ENCODE assay signal across 21 mouse cellular contexts in the genomic region with DNA sequence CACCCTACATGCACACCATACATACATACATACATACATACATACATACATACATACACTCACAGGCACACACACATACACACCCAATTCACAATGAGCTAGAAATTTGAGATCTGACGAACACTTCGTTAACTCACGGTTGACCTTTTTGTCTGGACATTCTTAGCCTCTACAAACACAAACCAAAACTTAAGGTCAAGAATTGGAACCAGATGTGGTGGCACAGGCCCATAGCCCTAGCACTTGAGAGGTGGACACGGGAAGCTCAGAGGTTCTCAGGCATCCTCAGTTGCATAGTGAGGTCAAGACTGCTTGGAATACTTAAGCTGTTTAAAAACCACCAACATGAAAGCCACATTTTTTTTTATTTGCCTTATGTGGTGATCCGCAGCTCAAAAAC.
DNase-seq lines count a peak whose midpoint lies in the region; ATAC-seq lines count a peak whose summit lies in the region.
"Had no signal": no experiment of that assay in that cellular context is flagged by ENCODE, and none has a peak within 500 bp of the region (broad histone marks: within the 10 kb centered on the region; RNA-seq: fewer than 3 reads in every experiment).

No protein-coding gene starts in this region.

- no peak overlapping the region for H3K9ac ChIP-seq in midbrain, embryonic 11.5 days (ENCODE audit: low read length)
- no peak overlapping the region for H3K9ac ChIP-seq in embryonic facial prominence, embryonic 11.5 days (replicated peaks; ENCODE audit: low read length)
- H3K9ac ChIP-seq: embryonic facial prominence, embryonic 13.5 days; embryonic facial prominence, embryonic 15.5 days; forebrain, embryonic 12.5 days had no signal

- no peaks in the 10 kb centered on the region for H3K36me3 ChIP-seq in midbrain, embryonic 11.5 days (ENCODE audit: control insufficient read depth, insufficient read depth, low read length)
- no peaks in the 10 kb centered on the region for H3K36me3 ChIP-seq in midbrain, embryonic 10.5 days
- H3K36me3 ChIP-seq in embryonic facial prominence, embryonic 11.5 days (replicated peaks; ENCODE audit: control insufficient read depth, insufficient read depth, low read depth, low read length): no peaks in the 10 kb centered on the region
- H3K36me3 ChIP-seq: embryonic facial prominence, embryonic 13.5 days; embryonic facial prominence, embryonic 15.5 days; forebrain, embryonic 10.5 days; forebrain, embryonic 12.5 days had no signal

- DNase-seq in midbrain, embryonic 11.5 days (ENCODE audit: low spot score, missing footprints): peak; percentile 76
- no peak for DNase-seq in midbrain, embryonic 10.5 days (ENCODE audit: low spot score)
- peak; percentile 32 for DNase-seq in embryo, embryonic 11 days
- DNase-seq in embryonic facial prominence, embryonic 11.5 days (ENCODE audit: low spot score): peak; percentile 18
- no peak for DNase-seq in adrenal gland, postnatal 25 days
- no peak for DNase-seq in spleen, postnatal 10 days (ENCODE audit: low spot score in 2 of 2)
- DNase-seq: adrenal gland, adult 2 months; adrenal gland, postnatal 10 days; adrenal gland, postnatal 36 days; cerebellum, adult 18-20 months; cerebellum, adult 8-10 months; cerebellum, adult 9-11 months; cerebellum, postnatal 14 days; cerebellum, postnatal 36 days had no signal

- no peak overlapping the region for H3K27ac ChIP-seq in midbrain, embryonic 11.5 days (ENCODE audit: low read depth, low read length)
- no peak overlapping the region for H3K27ac ChIP-seq in midbrain, embryonic 10.5 days (replicated peaks)
- no peak overlapping the region for H3K27ac ChIP-seq in embryonic facial prominence, embryonic 11.5 days (replicated peaks; ENCODE audit: low read depth, low read length)
- H3K27ac ChIP-seq: embryonic facial prominence, embryonic 13.5 days; embryonic facial prominence, embryonic 15.5 days; forebrain, embryonic 10.5 days; forebrain, embryonic 12.5 days had no signal

- H3K4me1 ChIP-seq in midbrain, embryonic 11.5 days (ENCODE audit: control insufficient read depth, insufficient read depth, low read length): no peaks in the 10 kb centered on the region
- no peaks in the 10 kb centered on the region for H3K4me1 ChIP-seq in midbrain, embryonic 10.5 days
- no peaks in the 10 kb centered on the region for H3K4me1 ChIP-seq in embryonic facial prominence, embryonic 11.5 days (ENCODE audit: control insufficient read depth, insufficient read depth, low read length)
- H3K4me1 ChIP-seq: embryonic facial prominence, embryonic 13.5 days; embryonic facial prominence, embryonic 15.5 days; forebrain, embryonic 10.5 days; forebrain, embryonic 12.5 days had no signal

- ATAC-seq in midbrain, embryonic 11.5 days (ENCODE audit: low FRiP score): no peak
- no peak for ATAC-seq in embryonic facial prominence, embryonic 11.5 days (replicated peaks; ENCODE audit: insufficient number of reproducible peaks, low FRiP score, low TSS enrichment, low read depth)
- ATAC-seq: forebrain, embryonic 14.5 days; forebrain, embryonic 16.5 days had no signal

- H3K4me3 ChIP-seq in midbrain, embryonic 11.5 days (ENCODE audit: low read depth, low read length): no peak overlapping the region
- no peak overlapping the region for H3K4me3 ChIP-seq in midbrain, embryonic 10.5 days
- H3K4me3 ChIP-seq in embryonic facial prominence, embryonic 11.5 days (ENCODE audit: low read depth, low read length): no peak overlapping the region
- H3K4me3 ChIP-seq: embryonic facial prominence, embryonic 13.5 days; embryonic facial prominence, embryonic 15.5 days; erythroblast, embryonic 14.5 days; forebrain, embryonic 10.5 days; forebrain, embryonic 12.5 days had no signal

- no peaks in the 10 kb centered on the region for H3K9me3 ChIP-seq in midbrain, embryonic 11.5 days (ENCODE audit: control insufficient read depth, low read length)
- H3K9me3 ChIP-seq in midbrain, embryonic 10.5 days (replicated peaks): no peaks in the 10 kb centered on the region
- no peaks in the 10 kb centered on the region for H3K9me3 ChIP-seq in embryonic facial prominence, embryonic 11.5 days (replicated peaks; ENCODE audit: control insufficient read depth, low read length)
- H3K9me3 ChIP-seq: embryonic facial prominence, embryonic 13.5 days; embryonic facial prominence, embryonic 15.5 days; forebrain, embryonic 10.5 days; forebrain, embryonic 12.5 days had no signal

- H3K4me2 ChIP-seq in midbrain, embryonic 11.5 days: no peak overlapping the region
- H3K4me2 ChIP-seq in embryonic facial prominence, embryonic 11.5 days (ENCODE audit: low read depth, low read length): no peak overlapping the region
- H3K4me2 ChIP-seq: embryonic facial prominence, embryonic 13.5 days; embryonic facial prominence, embryonic 15.5 days; forebrain, embryonic 12.5 days had no signal

- H3K27me3 ChIP-seq in midbrain, embryonic 11.5 days (ENCODE audit: control insufficient read depth, insufficient read depth, low read length): no peaks in the 10 kb centered on the region
- no peaks in the 10 kb centered on the region for H3K27me3 ChIP-seq in midbrain, embryonic 10.5 days (ENCODE audit: low read depth, poor library complexity, severe bottlenecking)
- no peaks in the 10 kb centered on the region for H3K27me3 ChIP-seq in embryonic facial prominence, embryonic 11.5 days (ENCODE audit: control insufficient read depth, insufficient read depth, low read length)
- H3K27me3 ChIP-seq: embryonic facial prominence, embryonic 13.5 days; embryonic facial prominence, embryonic 15.5 days; forebrain, embryonic 12.5 days had no signal

- 83% methylated on average over 5 of the region's 5 CpGs for WGBS in midbrain, embryonic 11.5 days
- WGBS in midbrain, embryonic 10.5 days: 83% methylated on average over 5 of the region's 5 CpGs
- WGBS in embryonic facial prominence, embryonic 11.5 days: 39% methylated on average over 5 of the region's 5 CpGs

Comparison
In these comparisons a context has a peak if more than half of its experiments do, and no peak if none do; other contexts are left out.
1. DNase-seq: peak in midbrain, embryonic 11.5 days (single experiment), embryo, embryonic 11 days (single experiment) and embryonic facial prominence, embryonic 11.5 days (single experiment); none in midbrain, embryonic 10.5 days (single experiment), adrenal gland, postnatal 25 days (single experiment) and spleen, postnatal 10 days (0 of 2).